Mouse (Mus musculus): ENCODE data around the gene Arhgef38.

Arhgef38 gene

DNA sequence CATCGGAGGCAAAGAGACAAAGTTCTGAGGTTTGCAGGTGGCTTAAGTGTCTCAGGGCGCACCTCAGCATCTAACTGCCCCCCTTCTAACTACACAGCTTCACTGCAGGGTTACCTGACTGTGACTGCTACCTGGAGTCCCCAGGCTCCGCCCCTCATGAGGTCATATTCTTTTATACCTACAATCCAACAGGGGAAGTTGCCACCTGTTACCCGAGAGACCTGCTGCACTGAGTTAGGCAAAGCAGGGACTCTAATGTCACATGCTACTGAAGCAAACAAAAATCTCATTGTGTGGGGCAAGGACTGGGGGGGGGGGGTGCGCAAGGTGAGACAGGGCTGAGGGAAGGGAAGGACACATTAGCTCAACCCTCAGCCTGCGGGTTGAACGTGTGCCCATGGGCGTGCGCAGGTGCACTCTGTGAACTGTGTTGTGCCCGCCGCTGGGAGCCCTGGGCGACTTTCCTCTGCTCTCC lies at the start of gene Arhgef38:
Gene Arhgef38, minus strand, starts transcription at position 129 of the 475 bp plus-strand sequence.
- DNase-seq (ENCODE audit: low read depth): no peak

DNA sequence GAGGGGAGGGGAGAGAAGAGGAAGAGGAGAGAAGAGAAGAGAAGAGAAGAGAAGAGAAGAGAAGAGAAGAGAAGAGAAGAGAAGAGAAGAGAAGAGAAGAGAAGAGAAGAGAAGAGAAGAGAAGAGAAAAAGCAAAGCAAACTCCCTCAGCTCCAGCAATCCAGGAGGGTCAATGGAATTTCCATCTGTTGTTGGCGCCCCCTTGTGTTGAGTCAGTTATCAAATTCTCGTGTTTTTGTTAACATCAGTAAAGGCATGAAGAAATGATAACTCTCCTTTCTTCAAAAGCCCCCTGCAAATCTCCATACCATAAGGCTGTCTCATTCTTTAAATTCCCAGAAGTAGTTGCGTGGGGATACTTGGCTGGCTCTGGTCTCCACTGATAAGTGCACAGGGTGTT lies 37.1 kb upstream of the Arhgef38 start:
- peak; percentile 55 for DNase-seq (ENCODE audit: low read depth)

DNA sequence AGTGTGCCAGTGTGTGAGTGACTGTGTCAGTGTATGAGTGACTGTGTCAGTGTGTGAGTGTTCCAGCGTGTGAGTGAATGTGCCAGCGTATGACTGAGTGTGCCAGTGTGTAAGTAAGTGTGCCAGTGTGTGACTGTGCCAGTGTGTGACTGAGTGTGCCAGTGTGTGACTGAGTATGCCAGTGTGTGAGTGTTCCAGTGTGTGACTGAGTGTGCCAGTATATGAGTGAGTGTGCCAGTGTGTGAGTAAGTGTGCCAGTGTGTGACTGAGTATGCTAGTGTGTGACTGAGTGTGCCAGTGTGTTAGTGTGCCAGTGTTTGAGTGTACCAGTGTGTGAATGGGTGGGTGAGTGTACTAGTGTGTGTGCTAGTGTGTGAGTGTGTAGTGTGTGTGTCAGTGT lies 24.1 kb upstream of the Arhgef38 start:
- DNase-seq (ENCODE audit: low read depth): no peak

DNA sequence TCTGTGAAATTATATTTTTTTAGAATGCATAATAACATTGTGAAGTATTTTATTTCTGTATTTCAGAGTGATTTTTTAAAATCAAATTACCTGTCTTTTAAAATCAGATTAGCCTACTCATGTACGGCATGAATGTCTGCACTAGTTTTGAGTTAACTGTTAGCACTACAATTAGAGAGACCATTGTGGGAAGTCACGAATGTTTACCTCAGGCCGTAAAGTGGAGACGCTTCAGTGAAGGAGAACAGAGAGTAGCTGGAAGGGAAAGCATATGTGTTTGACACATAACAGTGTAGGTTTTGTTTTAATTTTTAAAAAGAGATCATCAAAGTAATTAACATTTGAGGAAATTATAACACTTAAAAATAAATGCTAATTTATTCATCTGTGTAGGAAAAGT lies 21.1 kb upstream of the Arhgef38 start:
- DNase-seq (ENCODE audit: low read depth): no peak

DNA sequence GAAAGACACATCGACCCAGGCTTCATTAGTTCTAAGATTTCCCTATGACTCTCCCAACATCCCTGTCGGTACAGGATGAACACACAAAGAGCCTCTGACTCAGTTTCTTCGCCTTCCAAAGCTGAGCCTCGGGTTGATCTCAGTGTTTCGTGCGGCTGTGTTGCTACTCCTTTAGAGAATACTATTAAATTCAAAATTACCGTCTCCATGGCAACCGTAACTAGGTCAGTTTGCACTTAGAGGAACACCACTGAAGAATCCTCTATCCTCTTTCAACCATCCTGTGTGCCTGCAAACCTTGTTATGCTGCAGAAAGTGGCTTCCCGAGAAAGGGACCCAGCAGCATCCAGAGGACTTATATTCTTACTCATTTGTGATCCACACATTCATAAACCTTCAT lies 9.3 kb upstream of the Arhgef38 start:
- DNase-seq (ENCODE audit: low read depth): no peak

DNA sequence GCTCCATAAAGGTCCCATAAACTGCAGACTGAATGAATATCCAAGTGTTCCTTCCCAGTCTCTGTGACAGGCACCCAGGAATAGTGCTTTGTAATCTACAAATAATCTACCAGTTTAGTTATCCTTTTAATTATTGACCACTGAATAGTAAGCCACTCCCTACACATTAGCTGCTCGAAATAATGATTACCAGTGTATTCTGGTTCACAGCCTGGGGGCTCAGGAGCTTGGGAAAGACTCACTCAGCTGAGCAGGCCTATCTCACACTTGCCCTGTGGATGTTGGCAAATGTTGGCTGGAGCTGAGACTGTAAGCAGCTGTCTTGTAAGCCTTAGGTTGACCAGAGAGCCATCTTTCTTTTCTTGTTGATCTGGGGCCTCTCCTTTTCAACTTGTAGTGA lies 7.2 kb upstream of the Arhgef38 start:
- no peak for DNase-seq (ENCODE audit: low read depth)

DNA sequence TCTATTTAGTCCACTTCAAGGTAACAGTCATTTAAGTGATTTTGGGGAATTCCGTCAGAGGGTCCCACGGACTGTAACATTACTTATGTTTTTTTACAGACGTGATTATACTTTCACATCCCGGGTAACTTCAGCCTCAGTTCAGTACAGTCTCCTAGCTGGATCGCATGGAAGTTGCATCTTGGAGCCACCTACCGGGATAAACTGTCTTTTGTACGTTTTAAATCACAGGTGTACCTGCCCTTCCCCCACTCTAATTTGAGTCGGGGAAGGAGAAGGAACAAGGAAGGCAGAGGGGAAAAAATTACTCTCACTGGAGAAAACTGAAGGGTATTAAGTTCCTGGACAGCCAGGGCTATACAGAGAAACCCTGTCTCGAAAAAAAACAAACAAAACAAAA lies 756 bp downstream of the Arhgef38 start:
- no peak for DNase-seq (ENCODE audit: low read depth)

DNA sequence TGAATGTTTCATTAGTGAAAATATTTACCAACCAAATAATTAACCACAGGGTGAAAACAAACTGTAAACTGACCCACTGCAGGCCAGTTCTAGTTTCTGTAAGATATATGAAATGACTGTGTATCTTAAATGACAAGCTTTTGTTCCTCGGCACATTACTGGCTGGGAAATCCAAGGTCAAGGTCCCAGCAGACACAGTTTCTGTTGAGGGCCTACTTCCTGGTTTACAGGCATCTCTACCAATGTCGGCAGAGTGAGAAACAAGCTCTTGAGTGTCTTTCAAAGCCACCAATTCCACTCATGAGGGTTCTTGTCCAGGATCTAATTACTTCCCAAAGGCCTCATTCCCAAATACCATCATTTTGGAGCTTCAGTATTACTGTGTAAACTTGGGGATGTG lies 4.3 kb downstream of the Arhgef38 start:
- DNase-seq (ENCODE audit: low read depth): no peak

DNA sequence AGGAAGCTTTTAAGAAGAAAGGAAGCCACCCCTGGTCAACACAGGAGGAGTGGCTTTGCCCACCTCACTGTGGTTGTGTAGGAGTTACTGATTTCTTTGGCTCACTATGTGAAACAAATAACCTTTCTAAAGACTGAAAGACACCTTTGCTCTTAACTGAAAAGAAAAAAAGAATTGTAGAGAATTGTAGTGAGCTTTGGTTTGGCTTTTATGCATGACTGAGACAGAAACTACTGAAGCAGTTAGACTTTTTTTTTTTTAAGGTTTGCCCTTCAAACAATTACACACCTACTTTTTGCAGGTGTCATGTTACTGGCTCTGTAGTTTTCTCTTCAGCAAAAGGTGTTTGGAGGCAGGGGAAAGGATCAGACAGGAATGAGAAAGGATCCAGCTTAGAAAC lies 5.2 kb downstream of the Arhgef38 start:
- DNase-seq (ENCODE audit: low read depth): no peak

DNA sequence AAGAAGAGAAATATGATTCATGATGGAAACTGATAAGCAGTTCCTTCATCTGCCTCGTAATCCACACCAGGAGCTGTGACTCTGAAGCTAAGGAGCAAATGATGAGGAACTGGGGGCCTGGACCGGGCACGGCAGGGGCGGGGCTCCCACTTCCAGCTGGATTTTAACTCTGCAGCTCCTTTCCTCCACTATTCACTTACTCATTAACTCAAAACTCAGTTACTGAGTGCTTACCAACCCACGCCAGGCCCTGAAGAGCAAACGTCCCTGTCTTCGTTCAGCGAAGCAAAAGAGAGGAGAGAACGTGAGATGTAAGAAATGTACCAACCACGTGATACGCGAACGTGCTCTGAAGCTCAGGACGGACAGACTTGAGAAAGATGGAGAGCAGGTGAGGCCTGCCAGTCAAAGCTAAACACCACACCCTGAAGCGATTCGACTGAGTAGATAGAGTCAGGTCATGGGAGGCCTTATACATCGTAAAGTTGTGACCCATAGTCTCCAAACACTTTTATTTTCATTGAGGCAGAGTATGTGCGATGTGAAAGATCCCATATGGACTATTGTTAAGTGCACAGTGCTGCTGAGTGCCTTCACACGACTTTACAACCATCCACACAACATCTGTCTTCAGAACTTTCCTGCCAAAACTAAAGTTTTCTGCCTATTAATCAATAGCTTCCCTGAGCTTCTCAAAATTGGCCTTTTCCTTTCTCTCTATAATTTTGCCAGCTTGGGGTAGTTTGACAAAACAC lies 7.3 kb downstream of the Arhgef38 start:
- DNase-seq (ENCODE audit: low read depth): no peak

DNA sequence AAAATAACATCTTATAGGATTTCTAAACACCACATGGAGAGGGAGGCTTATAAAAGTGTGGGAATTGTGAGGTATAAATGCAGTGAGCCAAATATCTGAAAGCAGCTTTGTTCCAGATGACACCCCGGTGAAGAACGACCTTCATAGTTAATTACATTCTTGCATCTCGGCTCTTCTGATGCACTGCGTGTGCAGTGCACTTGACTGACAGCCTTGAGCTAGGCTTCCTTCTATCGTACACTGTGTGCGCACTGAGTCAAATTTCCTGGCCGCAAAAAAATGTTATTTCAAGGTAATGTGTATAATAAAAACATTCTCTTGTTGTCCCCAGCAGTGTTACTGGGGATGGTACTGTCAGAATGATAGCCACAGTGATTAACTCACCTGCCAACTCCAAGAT lies 16.2 kb downstream of the Arhgef38 start:
- DNase-seq (ENCODE audit: low read depth): no peak

DNA sequence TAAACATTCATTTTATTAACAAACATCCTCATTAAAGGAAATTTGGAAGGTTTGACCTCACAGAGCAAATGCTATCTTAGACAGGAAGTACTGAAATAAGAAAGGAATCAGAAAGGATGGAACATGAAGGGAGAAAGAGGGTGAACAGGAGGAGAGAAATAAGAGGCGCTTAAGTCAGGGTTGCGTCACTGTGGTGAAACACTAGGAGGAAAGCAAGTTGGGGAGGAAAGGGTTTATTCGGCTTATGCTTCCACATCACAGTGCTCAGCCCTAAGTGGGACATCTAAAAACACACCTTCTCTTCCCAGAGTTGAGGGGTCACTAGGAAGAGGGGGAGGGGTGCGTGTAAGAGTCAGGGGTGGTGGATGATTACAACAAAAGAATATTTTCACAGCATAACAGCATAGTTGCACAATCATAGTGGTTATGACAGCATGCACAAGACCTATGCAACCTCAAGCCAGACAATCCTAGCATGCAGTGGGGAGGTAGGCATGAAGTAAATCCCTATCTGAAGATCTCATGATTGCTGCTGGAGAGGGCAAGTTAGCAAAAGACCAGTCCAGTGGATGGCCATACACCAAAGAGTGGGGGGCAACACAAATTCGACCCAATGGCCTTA lies 19.4 kb downstream of the Arhgef38 start:
- DNase-seq (ENCODE audit: low read depth): no peak

DNA sequence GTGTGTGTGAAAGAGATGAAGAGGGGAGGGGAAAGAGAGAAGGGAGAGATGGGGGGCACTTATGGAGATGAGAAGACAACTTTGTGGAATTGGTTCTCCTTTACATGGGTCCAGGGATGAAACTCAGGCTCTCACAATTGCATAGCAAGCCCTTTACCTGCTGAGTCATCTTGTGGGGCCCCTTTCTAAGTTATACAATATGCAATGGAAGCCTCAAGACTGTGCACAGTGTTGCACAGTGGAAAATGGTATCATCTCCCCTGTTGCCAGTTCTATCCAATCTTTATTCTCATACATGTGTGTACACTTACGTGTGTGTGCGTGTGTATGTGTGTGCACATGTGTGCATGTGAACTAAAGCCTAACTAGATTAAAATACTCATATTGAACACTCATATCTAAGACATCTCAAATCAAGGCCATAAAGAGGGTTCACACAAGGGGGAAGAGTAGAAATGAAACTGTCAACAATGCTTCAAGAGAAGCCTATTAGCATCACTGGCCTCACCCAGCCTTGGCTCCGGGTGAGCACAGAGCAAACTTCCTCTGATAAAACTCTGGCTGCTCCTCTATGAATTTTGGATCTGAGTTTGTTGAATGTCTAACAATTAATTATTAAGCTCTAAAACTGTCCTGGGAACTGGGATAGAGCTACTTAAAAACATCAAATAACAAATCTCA lies 21.2 kb downstream of the Arhgef38 start:
- DNase-seq (ENCODE audit: low read depth): no peak

DNA sequence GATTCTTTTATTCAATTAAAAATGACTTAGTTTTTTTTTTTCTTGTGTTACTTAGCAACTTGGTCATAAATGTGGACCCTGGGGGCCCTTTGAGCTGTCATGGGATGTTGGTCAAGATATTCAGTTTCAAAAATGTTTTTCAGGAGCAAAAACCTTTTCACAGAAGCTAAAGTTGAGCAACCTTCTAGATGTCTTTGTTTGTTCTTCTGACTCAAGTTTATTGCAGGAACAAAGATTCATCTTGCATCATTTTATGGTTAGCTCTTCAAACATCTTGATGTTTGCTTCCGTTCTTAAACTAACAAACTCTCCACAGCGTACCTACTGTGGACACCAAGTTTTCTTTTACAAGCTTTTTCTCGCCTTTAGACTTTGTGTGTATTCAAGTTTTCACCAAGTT lies 23.4 kb downstream of the Arhgef38 start:
- no peak for DNase-seq (ENCODE audit: low read depth)

DNA sequence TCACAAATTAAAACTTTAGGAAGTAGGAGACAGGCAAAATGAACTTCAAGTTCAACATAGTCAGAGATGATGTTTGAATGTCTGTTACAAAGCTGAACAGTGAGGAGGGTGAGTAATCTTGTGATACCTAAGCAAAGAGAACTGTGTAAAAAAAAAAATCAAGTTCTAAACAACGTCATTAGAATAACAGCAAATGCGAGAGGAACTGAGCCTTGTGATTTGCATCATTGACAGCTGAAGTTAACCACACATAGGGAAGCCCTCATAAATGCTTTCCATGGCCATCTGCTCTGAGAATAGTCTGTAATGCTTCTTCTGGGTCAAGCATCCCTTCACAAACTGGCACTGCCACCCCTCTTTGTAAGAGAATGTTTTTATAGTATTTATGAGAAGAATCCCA lies 31.0 kb downstream of the Arhgef38 start:
- DNase-seq (ENCODE audit: low read depth): no peak

DNA sequence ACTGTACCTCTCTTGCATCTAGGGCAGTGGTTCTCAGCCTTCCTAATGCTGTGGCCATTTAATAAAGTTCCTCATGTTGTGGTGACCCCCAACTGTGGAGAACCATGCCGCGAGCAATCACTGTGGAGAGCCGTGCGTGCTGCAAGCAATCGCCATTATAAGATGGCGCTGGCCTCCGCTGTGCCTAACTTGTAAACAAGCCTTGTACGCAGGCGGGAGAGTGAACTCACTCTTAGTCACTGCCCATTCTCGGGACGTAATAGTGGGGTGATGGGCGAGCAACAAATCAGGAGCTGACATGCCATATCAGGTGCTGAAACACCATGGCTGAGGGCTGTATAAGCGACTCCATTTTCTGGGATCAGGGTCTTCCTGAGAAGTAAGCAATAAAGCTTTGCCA lies 32.6 kb downstream of the Arhgef38 start:
- DNase-seq (ENCODE audit: low read depth): no peak

DNA sequence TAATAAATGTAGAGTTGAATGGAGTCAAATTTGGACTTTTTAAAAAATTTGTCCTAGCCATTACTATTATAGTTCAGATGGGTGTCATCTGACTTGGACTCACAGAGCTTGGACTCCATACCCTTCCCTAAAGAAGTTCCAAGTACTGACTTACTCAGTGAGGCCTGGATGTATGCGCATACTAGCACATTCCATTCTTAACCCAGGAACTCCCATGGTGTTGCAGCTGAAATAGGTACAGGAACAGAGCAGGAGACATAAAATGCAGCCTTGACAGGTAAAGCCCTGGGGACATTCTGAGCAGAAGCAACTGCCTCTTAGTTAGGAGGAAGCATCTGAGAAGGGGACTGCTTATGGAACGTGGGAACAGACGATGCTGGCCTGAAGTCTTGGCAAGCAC lies 45.8 kb downstream of the Arhgef38 start:
- DNase-seq (ENCODE audit: low read depth): no peak

DNA sequence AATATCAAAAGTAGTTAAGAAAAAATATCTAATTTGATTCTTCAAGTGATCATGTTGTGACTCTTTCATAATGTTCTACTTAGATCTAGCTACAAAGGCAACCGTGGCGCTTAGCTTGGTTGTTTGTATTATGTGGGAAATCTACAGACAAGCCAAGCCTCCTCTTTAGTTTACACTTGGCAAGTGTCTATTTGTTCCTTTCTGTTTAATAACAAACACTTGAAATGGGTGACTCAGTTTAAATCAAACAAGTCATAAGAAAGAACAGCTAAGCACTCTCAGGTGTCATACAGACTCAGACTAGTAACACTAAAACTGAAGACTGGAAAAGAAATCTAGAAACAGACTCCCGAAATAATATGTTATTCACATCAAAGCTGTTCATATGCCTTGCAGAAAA lies 47.2 kb downstream of the Arhgef38 start:
- DNase-seq (ENCODE audit: low read depth): no peak

DNA sequence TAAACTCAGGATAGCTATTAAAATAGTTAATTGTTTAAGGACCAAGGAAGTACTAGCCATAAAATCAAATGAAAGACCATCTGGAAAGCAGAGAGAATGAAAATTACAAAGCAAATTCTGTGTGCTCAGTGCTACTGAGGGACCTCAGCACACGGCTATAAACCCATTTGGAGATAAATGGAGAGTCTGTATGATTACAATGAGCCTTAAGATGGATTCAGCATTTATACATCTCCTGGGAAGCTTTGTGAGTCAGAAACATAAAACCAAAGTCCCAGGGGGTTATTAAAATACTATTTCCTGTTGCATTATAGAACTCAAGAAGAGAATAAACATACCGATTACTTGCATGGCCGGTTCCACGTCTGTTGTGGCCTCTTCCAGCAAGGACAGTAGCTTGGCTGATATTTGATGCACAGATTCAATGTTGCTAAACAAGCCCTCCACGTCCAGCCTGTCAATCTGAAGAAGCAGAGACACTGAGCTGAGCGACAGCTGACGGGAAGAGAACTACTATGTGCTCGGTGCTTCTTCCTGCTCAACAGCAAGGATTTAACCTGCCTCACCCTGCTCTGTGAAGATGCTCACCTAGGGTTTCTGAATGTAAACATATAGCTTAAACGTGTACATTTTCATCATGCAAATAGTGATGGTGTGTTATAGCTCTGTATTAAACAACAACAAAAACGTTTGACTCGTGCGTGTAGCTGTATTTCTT lies 58.6 kb downstream of the Arhgef38 start:
- no peak for DNase-seq (ENCODE audit: low read depth)

DNA sequence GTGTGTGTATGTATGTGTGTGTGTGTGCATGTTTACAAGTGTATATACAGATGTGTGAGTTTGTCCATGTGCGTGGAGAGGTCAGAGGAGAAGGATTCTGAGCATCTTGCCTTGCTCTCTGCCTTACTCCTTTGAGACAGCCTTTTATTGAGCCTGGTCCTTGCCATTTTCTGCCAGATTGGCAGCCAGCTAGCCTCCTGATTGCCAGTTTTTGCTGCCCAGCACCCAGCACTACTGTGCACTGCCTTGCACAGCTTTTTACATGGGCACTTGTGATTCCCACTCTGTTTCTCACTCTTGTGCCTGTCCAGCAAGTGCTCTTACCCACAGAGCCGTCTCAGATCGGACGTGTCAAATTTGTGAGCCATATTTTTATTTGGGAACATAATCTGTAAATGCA lies 62.5 kb downstream of the Arhgef38 start:
- no peak for DNase-seq (ENCODE audit: low read depth)

DNA sequence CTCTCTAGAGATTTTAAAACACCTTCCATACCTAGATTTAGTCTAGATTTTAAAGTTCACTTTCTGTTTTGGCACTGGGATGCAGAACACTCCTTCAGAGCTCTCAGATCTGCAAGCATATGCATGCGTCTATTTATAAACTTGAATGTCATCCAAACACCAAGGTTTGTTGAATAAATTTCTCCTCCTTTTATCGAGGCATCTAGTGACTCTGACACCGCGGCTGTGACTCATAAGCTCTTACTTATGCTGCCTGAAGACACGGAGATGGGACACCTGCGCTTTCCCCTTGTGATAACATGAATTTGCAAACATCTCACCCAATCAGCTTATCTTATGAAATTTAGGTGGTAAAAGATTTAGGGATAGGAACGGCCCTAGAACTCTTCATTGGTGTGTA lies 65.0 kb downstream of the Arhgef38 start:
- DNase-seq (ENCODE audit: low read depth): no peak

DNA sequence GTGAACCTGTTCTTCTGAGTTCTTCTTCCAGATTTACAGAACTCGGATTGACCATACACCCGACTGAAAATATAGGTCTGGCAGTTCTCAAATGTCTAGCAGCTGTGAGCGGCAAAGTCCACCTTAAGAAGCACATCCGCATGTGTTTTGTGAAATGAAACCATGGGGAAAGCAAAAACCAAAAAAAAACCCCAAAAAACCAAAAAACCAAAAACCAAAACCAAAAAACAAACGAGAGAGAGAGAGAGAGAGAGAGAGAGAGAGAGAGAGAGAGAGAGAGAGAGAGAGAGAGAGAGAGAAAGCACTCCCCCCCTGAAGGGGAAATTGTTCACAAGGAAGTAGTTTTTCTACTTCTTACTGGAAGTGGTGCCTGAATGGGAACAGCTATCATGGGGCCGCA lies 67.2 kb downstream of the Arhgef38 start:
- DNase-seq (ENCODE audit: low read depth): no peak

DNA sequence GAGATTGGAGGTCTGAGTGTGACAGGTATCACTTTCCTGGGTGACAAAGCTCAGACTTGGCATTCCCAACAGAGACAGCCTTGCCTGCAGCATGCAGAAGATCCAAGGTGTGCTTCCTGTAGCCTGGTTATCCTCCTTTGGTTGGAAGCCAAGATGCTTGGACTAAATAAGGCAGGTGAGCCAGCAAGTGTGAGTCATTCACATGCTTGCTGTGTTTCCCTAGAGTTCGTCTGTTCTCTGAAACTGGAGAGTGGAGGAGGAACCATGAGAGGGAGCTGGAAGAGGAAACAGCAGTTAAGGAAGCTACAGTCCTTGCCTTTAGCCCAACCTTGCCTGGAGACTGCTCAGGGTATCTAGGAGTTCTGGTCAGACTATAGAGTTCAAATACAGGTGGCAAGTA lies 69.6 kb downstream of the Arhgef38 start:
- DNase-seq (ENCODE audit: low read depth): no peak
